Mouse (Mus musculus) cerebellum, adult 11 months (tissue): ENCODE data around the gene Simc1.

Experiments
- DNase-seq: peaks from one replicate; pipeline ENCODE4 v3.0.0; 2022

The Simc1 gene

DNA sequence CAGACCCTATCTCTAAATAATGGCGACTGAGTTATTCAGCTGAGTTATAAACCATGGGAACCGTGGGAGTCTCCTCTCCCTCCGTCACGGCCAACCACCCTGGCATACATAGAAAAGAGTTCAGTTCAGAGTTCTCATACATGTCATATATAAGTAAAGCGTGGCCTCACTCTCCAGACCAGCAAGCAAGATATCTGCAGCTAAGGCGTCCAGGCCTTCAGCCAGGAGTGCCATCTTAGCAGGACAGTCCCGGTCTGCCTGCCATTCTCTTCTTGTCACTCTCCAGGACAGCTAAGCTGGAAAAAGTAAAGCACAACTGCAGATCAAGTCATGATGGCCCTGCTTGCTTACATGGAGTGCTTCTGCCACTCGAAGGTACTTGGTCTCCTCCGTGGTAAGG is 52.6 kb downstream of the Simc1 start:
- no peak for DNase-seq

DNA sequence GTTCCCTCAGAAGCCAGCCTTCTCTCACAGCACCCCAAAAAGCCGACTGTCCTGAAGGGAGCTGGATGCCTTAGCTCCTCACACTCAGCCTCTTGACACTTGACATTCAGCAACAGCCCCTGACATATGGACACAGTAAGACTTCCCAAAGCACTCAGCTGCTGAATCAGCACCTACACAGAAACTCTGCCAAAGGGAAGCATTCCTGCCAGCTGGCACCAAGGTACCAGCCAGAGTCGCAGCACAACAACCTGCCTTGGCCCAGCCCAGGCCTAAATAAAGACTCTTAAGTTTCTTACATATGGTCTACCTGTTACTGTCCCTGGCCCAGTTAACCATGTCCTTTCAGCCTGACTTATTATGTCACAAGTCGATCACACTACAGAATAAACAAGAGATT is 53.2 kb downstream of the Simc1 start:
- peak; percentile 93 for DNase-seq

DNA sequence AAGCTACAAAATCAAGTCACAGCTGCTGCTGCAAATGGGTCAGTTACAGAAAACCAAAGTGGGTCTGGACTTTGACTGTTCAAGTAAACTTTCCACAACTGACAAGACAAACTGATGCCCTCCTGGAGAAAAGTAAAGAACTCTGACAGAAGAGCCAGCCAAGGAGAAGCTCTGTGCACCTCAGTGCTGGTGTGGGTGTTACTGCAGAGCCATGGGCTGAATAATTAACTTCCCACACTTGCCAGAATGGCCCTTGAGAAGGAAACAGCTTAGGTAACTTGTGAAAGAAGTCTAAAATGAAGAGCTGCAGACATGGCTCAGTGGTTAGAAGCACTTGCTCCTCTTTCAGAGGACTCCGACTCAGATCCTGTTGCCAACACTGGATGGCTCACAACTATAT is 54.1 kb downstream of the Simc1 start:
- DNase-seq: no peak

DNA sequence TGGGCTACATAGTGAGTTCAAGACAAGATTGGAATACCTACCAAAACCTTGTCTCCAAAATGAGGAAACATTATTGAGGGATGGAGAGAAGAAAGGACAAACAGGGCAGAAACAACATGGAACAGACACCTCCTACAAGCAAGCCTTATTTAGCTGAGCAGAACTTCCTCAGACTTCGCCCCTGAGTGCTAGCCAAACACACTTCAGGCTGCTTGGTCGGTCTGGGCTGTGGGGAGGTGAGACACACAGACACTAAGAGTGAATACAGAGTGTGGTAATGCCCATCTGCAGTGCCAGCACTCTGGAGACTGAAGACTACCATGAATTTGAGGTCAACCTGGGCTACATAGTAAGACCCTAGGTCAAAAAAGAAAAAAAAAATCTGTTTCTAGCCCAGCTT is 56.1 kb downstream of the Simc1 start:
- DNase-seq: no peak

DNA sequence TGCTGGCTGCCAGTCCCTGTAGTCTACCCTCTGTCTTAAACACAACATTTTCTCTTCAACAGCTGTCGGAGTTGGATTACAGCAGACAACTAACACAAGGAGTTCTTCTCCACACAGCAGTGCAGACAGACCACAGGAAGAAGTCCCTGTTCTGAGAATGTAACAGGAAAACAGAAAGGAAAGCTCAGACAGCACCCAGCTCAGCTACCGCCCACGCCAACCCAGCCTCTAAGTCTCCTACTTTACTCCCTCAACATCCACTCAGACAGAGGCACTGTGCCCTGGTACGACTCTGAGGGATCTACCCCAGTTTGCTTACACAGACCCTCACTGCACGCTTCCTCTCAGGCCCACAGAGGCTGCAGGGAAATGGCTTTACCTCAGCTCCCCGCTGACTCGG is 57.0 kb downstream of the Simc1 start:
- no peak for DNase-seq

DNA sequence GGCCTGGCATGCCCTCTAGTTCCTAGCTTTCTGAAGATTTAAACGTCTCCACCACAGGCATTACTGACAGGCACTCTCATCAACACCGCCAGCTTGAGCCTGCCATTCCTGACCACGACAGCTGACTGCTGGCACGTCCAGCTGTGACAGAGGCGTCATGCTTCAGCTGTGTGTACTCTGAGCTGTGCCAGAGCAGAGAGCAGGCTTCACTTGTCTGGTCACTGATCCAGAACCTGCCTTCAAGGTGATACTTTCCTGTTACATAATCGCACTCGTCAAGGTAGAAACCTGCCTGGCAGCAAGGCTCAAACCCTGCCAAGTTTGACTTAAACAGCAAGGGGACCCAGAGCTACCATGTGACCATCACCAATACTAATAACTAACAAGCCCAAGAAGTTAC is 59.0 kb downstream of the Simc1 start:
- no peak for DNase-seq

DNA sequence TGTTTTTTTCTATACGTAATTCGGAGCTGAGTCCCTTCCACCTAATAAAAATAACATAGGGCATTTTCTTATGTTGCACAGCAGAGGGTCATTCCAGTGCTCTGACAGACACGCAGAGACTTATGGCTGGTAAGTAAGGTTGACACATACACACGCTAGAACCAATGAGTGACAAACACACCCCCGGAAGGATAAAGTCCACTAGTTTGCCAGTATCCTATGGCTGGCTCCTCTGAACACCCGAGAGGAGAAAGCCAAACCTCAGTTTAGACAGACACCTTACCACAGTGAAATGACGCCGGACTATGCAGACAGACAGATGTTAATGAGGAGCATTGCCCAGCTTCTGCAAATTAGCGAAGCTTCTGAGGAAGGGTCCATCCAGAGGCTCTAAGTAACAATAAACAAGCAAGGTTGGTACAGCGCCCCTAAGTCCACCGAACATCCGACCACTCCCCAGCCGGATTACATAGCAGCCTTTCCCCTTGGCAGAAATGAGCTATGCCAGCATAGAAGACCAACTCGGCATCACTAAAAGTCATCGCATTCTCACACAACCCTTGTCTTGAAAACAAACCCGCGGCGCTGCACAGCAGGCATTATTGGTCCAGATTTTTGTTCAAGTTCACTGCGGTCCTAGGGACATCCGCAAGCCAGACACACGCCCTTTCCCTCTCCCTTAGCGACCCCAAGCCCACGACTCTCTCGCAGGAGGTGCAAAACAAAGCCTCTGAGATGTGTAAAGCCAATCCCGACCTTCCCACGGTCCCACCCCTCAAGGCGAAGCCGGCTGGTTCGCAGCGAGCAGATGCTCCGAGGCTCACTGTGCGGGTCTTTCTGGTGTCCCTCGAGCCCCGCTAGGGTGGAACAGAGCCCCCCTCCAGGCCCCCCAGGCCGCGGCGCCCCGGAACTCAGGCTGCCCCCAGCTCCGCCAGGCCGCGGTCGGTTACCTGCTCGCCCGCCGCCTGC is 60.9 kb downstream of the Simc1 start:
- no peak for DNase-seq

DNA sequence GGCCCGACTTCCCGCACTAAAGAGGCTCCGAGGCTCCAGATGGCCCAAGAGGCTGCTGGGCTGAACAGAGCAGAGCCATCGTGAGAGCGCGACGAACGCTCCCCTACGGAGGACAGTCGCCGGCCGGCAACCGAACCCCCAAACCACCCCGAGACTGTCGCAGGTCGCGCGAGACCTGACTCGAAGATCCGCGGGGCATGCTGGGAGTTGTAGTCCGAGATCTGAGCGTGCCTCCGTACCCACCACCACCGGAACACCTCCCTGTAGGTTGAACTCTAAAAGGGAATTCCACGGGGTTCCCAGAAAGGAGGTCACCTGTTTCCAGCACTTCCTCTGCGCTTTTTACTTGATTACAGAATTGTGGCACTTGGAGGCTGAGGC is 61.6 kb downstream of the Simc1 start, which contains the start of gene 4833439L19Rik:
TSS of gene 4833439L19Rik (minus strand) at position 235 of the 381 bp plus-strand sequence.
- DNase-seq: peak; percentile 89

DNA sequence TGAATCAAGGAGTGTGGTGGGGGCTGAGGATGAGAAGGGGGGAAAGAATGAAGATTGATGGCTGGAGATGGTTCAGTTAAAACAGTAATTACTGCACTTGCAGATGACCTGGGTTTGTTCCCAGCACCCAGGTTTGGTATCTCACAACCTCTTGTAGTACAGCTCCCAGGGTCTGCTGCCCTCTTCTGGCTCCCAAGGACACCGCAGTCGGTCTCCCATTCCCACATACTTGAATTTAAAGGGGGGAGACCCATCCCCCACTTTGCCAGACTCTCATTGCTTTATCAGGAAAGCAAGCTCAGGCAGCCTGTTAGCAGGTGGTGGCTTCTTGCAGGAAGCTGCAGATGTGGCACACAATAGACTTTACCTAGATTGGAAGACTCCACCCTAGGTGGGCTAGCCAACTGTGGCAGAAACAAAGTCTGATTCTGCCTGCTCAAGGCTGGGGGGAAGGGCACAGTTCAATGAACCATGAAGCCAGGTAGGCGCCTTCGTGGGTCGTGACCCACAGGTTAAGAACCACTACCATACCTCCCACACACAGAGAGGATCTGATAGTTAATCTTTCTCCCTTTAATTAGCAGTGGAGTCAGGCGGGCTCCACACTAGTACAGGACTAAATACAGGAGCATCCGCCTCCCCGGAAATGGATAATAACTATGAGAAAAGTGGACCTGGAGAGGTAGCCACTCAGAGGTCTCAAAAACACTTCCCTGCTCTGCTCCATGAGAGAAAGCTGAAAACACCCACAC is 62.2 kb downstream of the Simc1 start:
- DNase-seq: peak; percentile 63

DNA sequence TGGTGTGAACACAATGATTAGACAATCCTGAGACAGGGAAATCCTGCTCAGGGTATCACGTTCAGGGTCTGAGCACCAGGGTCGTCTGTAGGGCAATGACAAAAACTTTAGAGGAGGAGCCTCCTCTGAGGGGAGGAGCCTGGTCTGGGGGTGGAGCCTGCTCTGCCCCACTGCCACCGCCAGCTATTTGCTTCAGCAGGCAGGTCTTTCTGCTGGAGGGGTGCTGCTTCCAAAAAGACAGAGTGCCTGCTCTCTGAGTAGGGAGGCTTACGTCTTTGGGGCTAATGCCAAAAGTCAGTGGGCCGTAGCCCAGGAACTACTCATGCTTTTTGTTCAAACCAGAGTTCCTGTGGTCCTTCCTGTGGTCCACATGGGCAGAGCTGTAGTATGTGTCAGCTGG is 64.8 kb downstream of the Simc1 start:
- no peak for DNase-seq

DNA sequence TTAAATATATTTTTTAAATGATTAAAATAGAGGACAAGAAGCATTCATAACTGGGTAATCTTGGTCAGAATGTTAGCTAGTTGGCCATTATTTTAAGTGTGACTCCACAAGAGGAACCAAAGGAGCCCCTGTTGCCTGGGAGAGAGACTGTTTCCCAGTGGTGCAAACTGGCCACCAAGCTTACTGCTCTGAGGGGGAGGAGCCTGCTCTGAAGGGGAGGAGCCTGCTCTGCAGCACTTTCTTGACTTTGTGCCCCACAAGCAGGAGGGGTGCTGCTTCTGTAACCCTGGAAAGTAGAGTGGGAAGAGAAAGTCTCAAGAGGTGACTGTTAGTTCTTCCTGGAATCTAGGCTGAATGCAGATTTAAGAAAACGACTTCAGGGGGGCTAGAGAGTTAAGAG is 65.7 kb downstream of the Simc1 start:
- DNase-seq: no peak

DNA sequence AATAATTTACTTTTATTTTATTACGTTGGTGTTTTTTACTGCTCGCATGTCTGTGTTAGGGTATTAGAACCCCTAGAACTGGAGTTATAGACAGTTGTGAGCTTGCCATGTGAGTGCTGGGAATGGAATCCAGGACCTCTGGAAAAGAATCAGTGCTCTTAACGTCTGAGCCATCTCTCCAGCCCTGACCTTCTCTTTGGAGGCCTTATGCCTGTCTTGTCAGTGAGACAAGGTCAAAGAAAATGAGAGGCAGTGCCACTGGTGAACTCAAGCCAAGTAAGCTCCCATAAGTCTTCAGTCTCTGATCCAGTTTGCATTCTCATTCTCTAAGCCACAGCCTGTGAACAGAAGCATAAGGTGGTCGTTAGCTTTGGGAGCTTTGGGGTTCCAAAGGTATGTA is 67.2 kb downstream of the Simc1 start:
- DNase-seq: no peak

DNA sequence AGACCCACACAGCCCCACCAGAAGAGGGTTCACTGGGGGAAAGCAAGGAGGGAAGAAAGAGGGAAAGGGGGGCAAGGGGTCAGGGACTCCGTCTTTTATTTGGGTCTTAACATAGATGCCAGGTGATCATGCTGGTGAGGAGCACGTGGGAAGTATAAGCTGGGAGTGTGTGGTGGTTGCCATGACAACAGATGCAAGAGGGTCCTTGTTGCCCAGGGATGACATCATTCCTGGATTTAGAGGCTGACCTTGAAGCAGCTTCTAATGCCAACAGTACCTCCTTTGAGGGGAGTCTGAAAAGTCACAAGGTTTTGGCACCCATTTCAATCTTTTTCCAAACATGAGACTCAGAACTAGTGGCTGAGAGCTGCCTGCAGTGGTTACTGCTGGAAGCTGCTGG is 68.1 kb downstream of the Simc1 start:
- no peak for DNase-seq

DNA sequence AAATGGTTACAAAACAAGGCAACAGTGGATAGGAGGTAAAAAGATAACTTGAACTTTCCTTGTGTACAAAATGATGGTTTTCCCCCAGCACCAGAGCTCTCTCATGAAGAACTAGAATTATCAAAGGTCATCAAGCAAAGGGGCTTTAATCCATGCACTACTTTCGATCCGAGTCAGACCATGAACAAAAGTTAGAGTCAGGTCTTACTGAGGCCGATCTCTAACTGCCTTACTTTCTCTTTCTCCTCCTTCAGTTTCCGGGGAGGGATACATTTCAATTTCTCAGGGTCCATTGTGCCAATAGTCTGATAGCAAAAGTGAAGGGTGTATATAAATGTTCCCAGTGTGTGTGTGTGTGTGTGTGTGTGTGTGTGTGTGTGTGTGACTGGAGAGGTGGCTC is 69.0 kb downstream of the Simc1 start:
- DNase-seq: no peak

DNA sequence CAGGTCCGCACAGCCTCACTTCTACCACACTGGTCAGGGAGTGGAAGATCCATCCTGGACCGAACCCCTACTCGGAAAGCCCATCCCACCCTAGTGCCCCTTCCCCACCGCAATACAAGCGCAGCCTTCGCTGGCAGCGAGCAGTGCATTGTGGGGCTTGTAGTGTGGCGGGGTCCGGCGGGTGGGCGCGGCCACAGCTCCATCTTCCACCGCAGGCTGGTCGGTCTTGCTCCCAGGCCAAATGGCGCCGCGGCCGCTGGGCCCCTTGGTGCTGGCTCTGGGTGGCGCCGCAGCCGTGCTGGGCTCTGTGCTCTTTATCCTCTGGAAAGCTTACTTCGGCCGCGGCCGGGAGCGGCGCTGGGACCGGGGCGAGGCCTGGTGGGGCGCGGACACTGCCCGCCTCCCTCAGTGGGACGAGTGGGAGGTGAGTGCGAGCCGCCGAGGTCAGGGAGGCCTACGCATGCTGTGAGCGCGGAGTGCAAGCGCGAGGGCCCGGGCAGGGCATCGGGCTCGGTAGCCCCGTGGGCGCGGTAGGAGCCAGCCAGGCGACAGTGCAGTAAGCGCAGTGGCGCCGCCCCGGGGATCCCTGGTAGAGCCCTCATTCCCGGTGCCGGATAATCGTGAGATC is 71.4 kb downstream of the Simc1 start, which contains the start of gene Arl10:
TSS of gene Arl10 (plus strand) at position 162 of the 628 bp plus-strand sequence.
- DNase-seq: peak; percentile 61

DNA sequence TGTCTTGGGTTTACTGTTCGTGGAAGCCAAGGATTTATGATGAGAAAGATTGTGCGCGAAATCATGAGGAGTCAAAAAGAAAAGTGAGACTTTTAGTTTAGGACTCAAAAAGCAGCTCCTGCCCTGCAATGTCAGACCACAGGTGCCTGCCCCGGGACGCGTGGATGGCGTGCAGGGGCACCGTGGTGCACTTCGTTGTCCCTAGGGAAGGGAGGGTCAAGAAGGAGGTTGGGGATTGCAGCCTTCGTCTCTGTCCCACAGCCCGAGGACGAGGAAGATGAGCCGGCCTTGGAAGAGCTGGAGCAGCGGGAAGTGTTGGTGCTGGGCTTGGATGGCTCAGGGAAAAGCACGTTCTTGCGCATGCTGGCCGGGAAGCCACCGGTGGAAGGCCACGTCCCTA is 71.9 kb downstream of the Simc1 start:
- DNase-seq: no peak

DNA sequence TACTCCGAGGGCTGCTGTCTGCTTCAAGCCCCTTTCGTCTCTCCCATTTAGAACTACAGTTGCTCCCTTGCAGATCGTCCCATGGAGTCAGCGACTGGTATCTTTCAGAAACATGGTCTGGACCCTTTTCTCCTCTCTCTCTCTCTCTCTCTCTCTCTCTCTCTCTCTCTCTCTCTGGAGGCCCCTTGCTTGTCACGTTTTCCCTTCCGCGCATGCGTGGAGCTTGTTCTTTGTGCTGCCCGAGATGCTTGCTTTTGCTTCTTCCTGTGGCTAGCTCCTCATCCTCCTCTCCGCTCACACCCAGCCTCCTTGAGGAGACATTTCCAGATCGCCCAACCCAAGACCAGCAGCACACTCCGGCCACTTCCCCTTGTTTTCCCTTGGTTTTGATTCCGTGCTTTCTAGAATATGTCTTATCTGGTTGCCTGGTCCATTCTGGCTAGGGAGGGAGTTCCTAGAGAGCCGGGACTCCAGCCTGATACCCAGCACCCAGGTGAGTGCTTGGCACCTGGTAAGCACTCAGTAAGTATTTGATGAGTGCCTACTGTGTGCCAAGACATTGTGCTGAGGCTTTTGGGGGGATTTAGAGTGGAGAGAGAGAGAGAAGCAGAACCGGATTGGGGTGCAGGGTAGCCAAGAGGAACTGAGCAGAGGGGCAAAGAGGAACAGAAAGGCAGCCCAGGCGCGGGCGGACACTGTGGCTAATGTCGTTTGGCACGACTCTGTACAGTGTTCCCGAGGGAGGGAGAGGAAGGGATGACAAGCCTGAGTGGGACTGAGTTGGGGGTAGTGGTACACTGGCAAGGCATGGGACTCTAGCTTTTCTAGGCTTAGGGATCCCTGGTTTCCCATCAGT is 74.3 kb downstream of the Simc1 start:
- DNase-seq: no peak

DNA sequence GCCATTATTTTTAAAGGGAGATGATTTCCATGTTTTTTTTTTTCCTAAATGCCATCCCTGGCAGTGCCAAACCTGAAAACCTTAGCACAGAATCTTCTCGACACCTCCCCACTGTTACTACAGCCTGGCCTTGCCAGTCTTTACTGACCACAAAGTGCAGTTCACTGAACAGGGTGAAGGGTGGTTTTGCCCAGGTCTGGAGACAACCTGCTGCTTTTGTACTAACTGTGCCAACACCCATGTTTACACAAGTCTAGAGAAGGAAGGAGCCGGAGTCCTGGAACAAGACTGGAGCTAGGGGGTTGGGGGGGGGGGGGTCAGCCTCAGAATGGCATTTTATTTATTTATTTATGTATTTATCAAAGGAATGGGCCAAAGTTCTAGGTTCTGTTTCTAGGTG is 77.8 kb downstream of the Simc1 start:
- DNase-seq: no peak

DNA sequence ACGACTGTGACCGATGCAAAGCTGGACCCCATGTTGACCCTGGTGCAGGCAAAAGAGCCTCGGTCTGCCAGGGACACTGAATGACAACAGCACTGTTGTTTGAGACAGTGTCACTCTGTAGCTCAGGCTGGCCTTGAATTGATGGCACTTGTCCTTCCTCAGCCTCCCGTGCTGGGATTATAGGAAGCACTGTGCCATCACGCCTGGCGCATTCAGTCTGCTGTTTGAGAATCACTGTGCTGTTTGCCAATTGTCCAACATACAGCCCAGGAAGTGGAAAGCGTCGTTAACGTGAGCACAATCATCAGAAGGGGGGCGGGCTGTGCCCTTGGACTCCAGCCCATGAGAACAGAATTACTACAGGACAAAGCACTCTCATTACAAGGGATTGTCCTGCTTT is 78.5 kb downstream of the Simc1 start:
- no peak for DNase-seq

DNA sequence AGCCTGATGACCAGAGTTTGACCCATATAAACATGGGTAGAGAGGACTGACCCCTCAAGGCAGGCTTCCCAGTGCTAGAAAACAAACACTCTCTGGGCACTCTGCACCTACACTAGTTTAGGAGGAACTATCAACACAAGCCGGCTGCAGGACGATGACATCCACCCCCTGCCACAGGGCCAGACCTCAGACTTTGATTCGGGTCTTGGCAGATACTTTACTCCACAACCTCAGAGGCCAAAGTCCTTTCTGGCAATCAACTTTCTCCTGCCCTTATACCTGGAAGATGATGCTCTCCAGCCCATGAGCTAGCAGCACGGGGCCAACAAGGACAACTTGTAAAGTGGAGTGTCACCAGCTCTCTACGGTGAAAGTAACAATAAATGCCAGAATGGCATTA is 79.3 kb downstream of the Simc1 start:
- DNase-seq: no peak

DNA sequence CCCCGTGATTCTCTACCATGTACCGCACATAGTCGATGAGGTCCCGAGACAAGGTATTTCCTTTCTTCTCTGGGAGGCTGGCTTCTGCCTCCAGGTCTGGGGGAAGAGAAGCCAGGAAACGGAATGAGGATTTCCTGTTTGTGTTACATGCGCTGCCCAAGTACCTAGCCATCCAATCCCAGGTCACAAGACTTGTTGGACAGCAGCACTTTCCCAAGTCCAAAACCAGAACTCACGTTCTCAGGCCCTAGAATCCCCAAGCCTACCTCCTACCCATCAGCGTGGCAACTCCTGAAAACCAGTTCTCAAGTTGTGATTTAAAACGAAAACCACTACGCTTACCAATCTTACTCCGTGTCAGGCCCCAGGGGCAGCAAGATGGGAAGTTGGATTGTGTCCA is 82.3 kb downstream of the Simc1 start:
- DNase-seq: no peak

DNA sequence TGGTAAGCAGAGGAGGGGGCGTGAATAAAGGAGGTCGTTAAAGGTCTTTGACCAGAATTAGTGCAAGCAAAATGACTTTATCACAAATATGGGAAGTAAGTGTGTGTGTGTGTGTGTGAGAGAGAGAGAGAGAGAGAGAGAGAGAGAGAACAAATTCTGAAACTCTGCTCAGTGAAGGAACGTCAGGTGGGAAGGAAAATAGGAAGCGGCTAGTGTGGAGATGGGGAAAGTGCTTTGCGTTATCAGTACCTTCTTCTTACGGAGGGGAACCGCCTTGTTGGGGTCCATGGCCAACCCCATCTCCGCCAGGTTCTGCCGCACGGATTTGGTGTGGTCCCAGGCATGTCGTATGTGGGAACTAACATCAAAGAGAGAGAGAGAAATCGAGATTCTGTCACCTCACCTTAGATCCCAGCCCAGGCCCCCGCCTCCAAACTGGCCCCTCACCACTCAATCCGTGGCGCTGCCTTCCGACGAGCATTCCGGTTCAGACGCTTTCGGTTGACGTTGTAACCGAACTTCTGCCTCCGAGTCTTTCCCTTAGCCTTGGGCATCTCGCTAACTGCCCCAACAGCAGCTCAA is 85.9 kb downstream of the Simc1 start:
- DNase-seq: no peak
